Mouse (Mus musculus) hindbrain, embryonic 11.5 days (tissue): ENCODE results near the gene Idua. TPM values are rescaled to one million over a fixed set of nuclear protein-coding genes. Genes with fewer than 3 reads are reported as not detected.
"Not testable (repeated sequence)": the region's sequence is repeated elsewhere in the genome, so short reads cannot be mapped to it uniquely, and the experiment has no call there.

Experiments
- ATAC-seq: fragments of 200-750 bp; cut with Nextera tagmentation; 2 replicates; pipeline ENCODE4 v1.8.0; 2017; ENCODE audit warnings: mild to moderate bottlenecking, moderate TSS enrichment, moderate library complexity; ENCODE audit not compliant: low FRiP score
- DNase-seq: peaks from one replicate; pipeline ENCODE4 v3.0.0-alpha.2; 2015; ENCODE audit warnings: low spot score
- H3K27ac ChIP-seq: fragments of 300-500 bp; sonication (generic); 2 replicates; pipeline ENCODE4 v1.5.1; 2014; ENCODE audit warnings: mild to moderate bottlenecking, low read depth, low read length
- H3K27me3 ChIP-seq: fragments of 300-500 bp; sonication (generic); 2 replicates; pipeline ENCODE4 v1.6.1; 2014; ENCODE audit warnings: mild to moderate bottlenecking, low read length, moderate library complexity, mixed read lengths; ENCODE audit not compliant: control insufficient read depth, insufficient read depth
- H3K36me3 ChIP-seq: fragments of 300-500 bp; sonication (generic); 2 replicates; pipeline ENCODE4 v1.6.1; 2014; ENCODE audit warnings: mild to moderate bottlenecking, low read length, moderate library complexity, mixed read lengths; ENCODE audit not compliant: control insufficient read depth, insufficient read depth
- H3K4me1 ChIP-seq: fragments of 300-500 bp; sonication (generic); replicated peaks from 2 replicates; pipeline ENCODE4 v1.6.1; 2014; ENCODE audit warnings: low read length, mixed read lengths; ENCODE audit not compliant: control insufficient read depth, insufficient read depth
- H3K4me2 ChIP-seq: fragments of 300-500 bp; sonication (generic); replicated peaks from 2 replicates; pipeline ENCODE4 v1.6.1; 2014; ENCODE audit warnings: mild to moderate bottlenecking, low read depth, low read length
- H3K4me3 ChIP-seq: fragments of 300-500 bp; sonication (generic); 2 replicates; pipeline ENCODE4 v1.5.1; 2014; ENCODE audit warnings: low read depth, low read length
- H3K9ac ChIP-seq: fragments of 300-500 bp; sonication (generic); 2 replicates; pipeline ENCODE4 v1.6.1; 2014; ENCODE audit warnings: low read depth, low read length
- H3K9me3 ChIP-seq: fragments of 300-500 bp; sonication (generic); 2 replicates; pipeline ENCODE4 v1.6.1; 2016; ENCODE audit warnings: low read length; ENCODE audit not compliant: control insufficient read depth
- WGBS: fragments of 180-500 bp; shearing (Covaris S2); extraction: QIAGEN DNeasy Blood & Tissue Kit; methylation state at CpG from one replicate; pipeline ENCODE4 v1.1.7; 2014; 5-methylcytosine and 5-hydroxymethylcytosine counted together
- polyA plus RNA-seq: library from polyadenylated mRNA; unstranded; fragments of >200 nt; fragmentation: Nextera tagmentation; extraction: Ambion mirVana; gene quantifications from 2 replicates; pipeline ENCODE4 v1.2.1, GENCODE M21; 2014

Gene Idua
- polyA plus RNA-seq, 1 experiment from 2014 or later, result 8.7 TPM

DNA sequence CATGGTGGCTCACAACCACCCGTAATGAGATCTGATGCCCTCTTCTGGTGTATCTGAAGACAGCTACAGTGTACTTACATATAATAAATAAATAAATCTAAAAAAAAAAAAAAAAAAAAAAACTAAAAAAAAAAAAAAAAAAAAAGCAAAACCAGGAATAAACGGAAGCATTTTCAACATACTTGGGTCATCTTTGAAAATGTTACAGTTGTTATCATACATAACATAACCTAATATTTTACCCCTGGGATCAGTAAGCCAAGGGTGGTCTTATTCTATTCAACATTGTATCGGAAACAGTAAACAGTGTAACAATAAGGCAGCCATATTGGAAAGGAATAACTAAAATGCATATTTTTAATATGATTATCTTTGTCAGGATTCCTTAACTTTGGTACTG is 26.0 kb upstream of the Idua start:
- not testable (repeated sequence) for H3K4me2 ChIP-seq, H3K4me3 ChIP-seq, H3K27ac ChIP-seq, H3K36me3 ChIP-seq, H3K9me3 ChIP-seq, H3K9ac ChIP-seq, DNase-seq, ATAC-seq, H3K4me1 ChIP-seq, H3K27me3 ChIP-seq
- WGBS, result 95% methylated on average over 2 of the region's 3 CpGs

DNA sequence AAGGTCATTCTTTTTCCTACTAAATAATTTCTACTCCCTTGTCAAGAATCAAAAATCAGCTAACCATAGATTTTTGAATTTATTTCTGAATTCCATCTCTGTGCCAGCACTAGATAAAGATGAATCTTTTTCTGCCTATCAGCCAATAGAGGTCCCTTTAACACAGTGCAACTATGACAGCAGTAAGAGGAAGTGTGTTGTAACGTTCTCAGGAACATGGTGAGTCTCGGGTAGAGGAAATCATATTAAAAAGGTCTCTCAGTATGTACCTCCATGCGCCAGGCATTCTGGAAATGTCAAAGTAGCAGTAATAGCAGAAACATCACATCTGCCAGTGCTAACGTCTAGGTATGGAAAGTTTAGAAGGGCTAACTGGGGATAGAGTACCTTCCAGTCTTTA is 24.0 kb upstream of the Idua start:
- WGBS, result 79% methylated on average over 4 of the region's 4 CpGs
- ATAC-seq, result no peak
- Histone ChIP-seq H3K27ac (no peak overlapping the region), H3K9ac (no peak overlapping the region), H3K4me2 (no peak overlapping the region), H3K4me3 (no peak overlapping the region), H3K9me3 (no peaks in the 10 kb centered on the region), H3K27me3 (no peaks in the 10 kb centered on the region), H3K4me1 (no peaks in the 10 kb centered on the region), H3K36me3 (no peaks in the 10 kb centered on the region)
- no peak for DNase-seq

DNA sequence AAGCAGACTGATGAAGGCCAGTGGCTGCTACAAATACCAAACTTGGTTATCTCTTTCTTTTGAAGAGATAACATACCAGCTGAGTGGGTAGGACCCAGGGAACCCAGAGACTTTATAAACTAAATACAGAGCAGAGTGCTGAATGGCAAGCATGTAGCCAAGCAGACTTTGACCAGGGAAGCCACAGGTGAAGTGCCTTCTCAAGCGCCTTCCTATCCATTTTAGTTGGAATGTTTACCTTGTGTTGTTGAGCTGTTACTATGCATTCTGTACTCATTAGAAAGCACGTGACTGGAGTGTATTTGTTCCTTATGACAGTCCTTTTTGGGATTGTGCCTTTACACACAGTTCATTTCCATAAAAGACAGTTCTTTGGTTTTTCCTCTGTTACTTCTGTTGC is 16.5 kb upstream of the Idua start:
- no peak overlapping the region for H3K9ac ChIP-seq
- ATAC-seq (no peak), DNase-seq (no peak)
- WGBS, result 88% methylated on average over 2 of the region's 2 CpGs
- H3K4me3 ChIP-seq, result no peak overlapping the region
- H3K4me1 ChIP-seq, result no peaks in the 10 kb centered on the region
- H3K9me3 ChIP-seq, result no peaks in the 10 kb centered on the region
- no peak overlapping the region for H3K4me2 ChIP-seq
- peaks cover 5% of the 10 kb centered on the region; the same call in 1 of the 2 replicates for H3K36me3 ChIP-seq
- H3K27me3 ChIP-seq, result no peaks in the 10 kb centered on the region
- H3K27ac ChIP-seq, result no peak overlapping the region

DNA sequence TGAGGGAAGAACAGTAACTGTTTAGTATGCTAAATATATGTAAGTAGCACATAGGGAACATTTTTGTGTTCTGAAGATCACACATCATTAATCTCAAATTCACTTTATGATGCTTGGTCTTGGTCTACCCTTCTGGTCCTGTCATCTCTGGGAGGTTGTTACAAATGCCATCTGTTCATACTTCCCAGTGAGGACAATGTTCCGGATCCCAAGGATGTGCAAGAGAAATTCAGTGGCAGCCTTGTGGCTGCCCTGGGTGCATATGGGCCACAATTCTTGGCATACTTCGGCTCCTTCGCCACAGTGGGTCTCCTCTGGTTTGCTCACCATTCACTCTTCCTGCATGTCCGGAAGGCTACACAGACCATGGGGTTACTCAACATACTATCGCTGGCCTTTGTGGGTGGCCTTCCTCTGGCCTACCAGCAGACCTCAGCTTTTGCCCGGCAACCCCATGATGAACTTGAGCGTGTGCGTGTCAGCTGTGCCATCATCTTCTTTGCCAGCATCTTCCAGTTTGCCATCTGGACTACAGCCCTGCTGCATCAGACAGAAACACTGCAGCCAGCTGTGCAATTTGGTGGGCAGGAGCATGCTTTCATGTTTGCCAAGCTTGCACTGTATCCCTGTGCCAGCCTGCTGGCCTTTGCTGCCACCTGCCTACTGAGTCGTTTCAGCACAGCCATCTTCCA is 14.3 kb upstream of the Idua start:
- Histone ChIP-seq H3K4me3 (no peak overlapping the region), H3K27me3 (no peaks in the 10 kb centered on the region), H3K4me1 (no peaks in the 10 kb centered on the region), H3K36me3 (peaks cover 5% of the 10 kb centered on the region; the same call in 1 of the 2 replicates), H3K9ac (no peak overlapping the region), H3K9me3 (no peaks in the 10 kb centered on the region), H3K4me2 (no peak overlapping the region), H3K27ac (no peak overlapping the region)
- ATAC-seq (no peak), DNase-seq (no peak)
- WGBS, result 94% methylated on average over 9 of the region's 9 CpGs

DNA sequence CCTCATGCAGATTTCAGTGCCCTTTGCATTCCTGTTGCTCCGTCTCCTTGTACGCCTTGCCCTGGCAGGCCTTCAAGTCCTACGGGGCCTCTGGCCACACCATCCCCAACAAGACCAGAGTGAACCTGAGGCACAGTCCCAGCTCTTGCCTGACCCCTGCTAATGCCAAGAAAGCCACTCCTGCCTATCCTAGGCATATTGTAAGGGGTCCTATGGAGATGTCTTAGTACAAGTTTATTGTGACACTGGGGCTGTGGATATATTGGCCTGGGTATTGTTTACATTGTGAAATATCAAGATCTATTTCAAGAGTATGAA is 13.8 kb upstream of the Idua start:
- Histone ChIP-seq H3K9me3 (no peaks in the 10 kb centered on the region), H3K4me3 (no peak overlapping the region), H3K4me1 (no peaks in the 10 kb centered on the region), H3K36me3 (peaks cover 5% of the 10 kb centered on the region; the same call in 1 of the 2 replicates), H3K9ac (no peak overlapping the region), H3K4me2 (no peak overlapping the region), H3K27ac (no peak overlapping the region), H3K27me3 (no peaks in the 10 kb centered on the region)
- WGBS, result 96% methylated on average over 3 of the region's 3 CpGs
- DNase-seq, result no peak
- no peak for ATAC-seq

DNA sequence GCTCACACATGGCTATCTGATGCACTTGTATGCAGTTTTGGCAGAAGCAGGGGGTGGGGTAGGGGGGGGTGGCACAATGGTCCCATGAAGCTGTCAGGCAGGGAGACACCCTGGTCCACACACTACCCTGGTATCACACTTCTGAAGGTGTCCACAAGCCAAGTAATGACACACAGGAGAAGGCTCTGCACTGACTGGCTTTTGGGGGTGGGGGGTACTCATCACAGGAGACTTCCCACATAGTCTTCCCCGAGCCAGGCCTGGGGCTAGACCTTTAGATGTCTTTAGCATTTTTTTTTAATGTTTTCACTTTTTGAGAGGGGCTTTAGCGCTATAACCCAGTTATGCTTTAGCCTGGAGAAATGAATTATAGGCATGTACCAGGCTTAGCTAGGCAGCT is 12.8 kb upstream of the Idua start:
- WGBS, result 86% methylated on average over 2 of the region's 2 CpGs
- Histone ChIP-seq H3K27me3 (no peaks in the 10 kb centered on the region), H3K36me3 (peaks cover 5% of the 10 kb centered on the region; the same call in 1 of the 2 replicates), H3K9me3 (no peaks in the 10 kb centered on the region), H3K9ac (no peak overlapping the region), H3K4me1 (no peaks in the 10 kb centered on the region), H3K27ac (no peak overlapping the region), H3K4me2 (no peak overlapping the region), H3K4me3 (no peak overlapping the region)
- DNase-seq (no peak), ATAC-seq (no peak)

DNA sequence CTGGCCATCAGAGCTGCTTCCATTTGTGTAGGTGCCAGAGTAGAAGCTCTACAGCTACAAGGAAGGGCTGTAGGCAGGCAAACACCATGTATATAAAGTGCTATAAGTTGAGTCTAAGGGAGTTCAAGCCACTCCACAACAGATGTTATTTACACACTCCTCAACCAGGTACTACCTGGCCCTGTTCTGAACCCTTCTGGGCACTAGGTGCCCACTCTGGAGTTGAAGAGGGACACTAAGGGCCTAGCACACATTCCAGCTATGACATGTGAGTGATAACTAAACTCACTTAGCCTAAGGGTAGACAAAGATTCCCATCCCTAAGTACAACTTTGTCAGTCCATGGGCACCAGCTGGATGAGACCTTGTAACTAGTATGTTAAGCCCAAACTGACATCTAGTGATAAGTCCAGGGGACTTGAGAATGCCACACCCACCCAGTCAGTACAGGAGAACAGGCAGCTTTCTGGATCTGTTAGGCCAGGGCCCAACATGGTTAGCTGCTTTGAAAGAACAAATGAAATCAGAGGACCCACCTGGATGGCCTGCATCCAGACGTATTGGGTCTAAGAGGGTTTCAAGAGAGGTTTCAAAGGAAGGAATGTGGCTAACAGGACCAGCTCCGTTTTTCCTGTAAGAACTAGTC is 12.2 kb upstream of the Idua start:
- H3K4me1 ChIP-seq, result no peaks in the 10 kb centered on the region
- no peak overlapping the region for H3K27ac ChIP-seq
- no peaks in the 10 kb centered on the region for H3K27me3 ChIP-seq
- no peaks in the 10 kb centered on the region for H3K9me3 ChIP-seq
- H3K4me3 ChIP-seq, result no peak overlapping the region
- H3K4me2 ChIP-seq, result no peak overlapping the region
- WGBS, result 90% methylated on average over 2 of the region's 2 CpGs
- ATAC-seq, result no peak
- peaks cover 5% of the 10 kb centered on the region; the same call in 1 of the 2 replicates for H3K36me3 ChIP-seq
- DNase-seq, result no peak
- H3K9ac ChIP-seq, result no peak overlapping the region

DNA sequence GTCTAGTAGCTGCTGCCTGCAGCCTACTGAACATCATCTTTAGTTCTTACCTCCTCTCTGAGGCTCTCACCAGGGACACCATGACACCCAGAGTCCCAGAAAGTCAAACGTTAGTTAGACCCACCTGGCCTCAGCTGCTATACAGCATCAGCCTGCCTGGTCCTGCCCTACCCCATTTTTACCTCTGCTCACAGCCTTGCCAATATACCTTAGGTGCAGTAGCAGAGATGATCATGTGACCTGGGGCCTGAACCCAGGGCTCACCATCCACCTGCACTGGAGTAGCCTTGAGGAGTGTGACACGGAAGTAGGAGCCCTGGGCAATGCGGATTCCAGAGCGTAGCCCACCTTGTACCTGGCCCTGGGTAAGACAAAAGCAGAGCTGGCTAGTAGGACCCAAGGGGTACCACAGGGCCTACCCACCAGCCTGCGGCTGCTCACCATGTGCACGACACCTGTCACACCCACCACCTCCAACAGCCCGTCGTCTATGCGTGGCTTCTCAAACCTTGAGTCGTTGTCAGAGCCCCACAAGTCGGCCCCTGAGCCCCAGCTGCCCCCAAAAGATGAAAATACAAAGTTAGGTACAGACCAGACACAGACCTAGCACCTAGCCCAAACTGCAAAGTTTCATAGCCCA is 11.1 kb upstream of the Idua start:
- WGBS, result 91% methylated on average over 11 of the region's 11 CpGs
- no peak for ATAC-seq
- H3K36me3 ChIP-seq, result peaks cover 8% of the 10 kb centered on the region; the same call in 1 of the 2 replicates
- no peaks in the 10 kb centered on the region for H3K27me3 ChIP-seq
- H3K27ac ChIP-seq, result no peak overlapping the region
- no peaks in the 10 kb centered on the region for H3K4me1 ChIP-seq
- H3K9me3 ChIP-seq, result no peaks in the 10 kb centered on the region
- no peak overlapping the region for H3K9ac ChIP-seq
- no peak for DNase-seq
- H3K4me2 ChIP-seq, result no peak overlapping the region
- no peak overlapping the region for H3K4me3 ChIP-seq

DNA sequence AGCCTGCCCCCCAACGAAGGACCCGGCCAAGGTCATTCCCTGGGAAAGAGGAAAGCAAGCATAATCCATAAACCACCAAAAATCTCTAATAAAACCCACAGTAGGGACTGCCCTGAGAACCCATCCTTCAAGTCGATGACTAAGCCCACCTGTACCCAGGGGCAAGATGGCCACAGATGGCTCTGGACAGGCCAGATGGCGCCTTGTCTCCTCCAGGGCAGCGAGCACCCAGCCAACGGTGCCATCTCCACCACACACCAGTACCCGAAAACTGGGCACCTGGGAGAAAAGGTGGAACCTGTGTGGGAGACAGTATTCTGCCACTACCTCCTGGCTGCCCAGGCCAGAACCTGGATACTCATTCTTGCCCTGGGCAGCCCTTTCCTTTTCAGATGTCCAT is 9.8 kb upstream of the Idua start:
- Histone ChIP-seq H3K36me3 (peaks cover 10% of the 10 kb centered on the region; the same call in 1 of the 2 replicates), H3K4me1 (no peaks in the 10 kb centered on the region), H3K27me3 (no peaks in the 10 kb centered on the region), H3K9me3 (no peaks in the 10 kb centered on the region), H3K9ac (no peak overlapping the region), H3K27ac (no peak overlapping the region), H3K4me3 (no peak overlapping the region), H3K4me2 (no peak overlapping the region)
- DNase-seq (no peak), ATAC-seq (no peak)
- 89% methylated on average over 7 of the region's 7 CpGs for WGBS
